Mouse (Mus musculus): Measurements from ENCODE around the gene Letmd1. TPM values are rescaled to one million over a fixed set of nuclear protein-coding genes. Genes with fewer than 3 reads are reported as not detected.

Letmd1 gene
- polyA plus RNA-seq, 2 experiments, result 27.9 to 62.4 TPM

GRCm38 (mm10) chr15:100429959-100430565, 38.8 kb upstream of the Letmd1 start:
- 74% methylated on average over 11 of the region's 11 CpGs for WGBS
- ATAC-seq (ENCODE audit: low FRiP score, low read depth), result no peak
- no peaks in the 10 kb centered on the region for H3K9me3 ChIP-seq (ENCODE audit: control insufficient read depth, low read length)
- H3K9ac ChIP-seq (ENCODE audit: low read depth, low read length, severe bottlenecking), result no peak overlapping the region
- no peak overlapping the region for H3K4me3 ChIP-seq (replicated peaks; ENCODE audit: low read length)
- TF ChIP-seq POLR2A (IDR thresholded peaks at IDR 0.05; ENCODE audit: borderline replicate concordance, extremely low read depth, insufficient read depth, insufficient read length), result no peak
- no peaks in the 10 kb centered on the region for H3K27me3 ChIP-seq (ENCODE audit: control insufficient read depth, insufficient read depth, low read length)
- H3K4me1 ChIP-seq (ENCODE audit: control insufficient read depth, insufficient read depth, low read length), result no peaks in the 10 kb centered on the region
- no peak overlapping the region for H3K27ac ChIP-seq (replicated peaks; ENCODE audit: low read depth, low read length)
- no peaks in the 10 kb centered on the region for H3K36me3 ChIP-seq (ENCODE audit: control insufficient read depth, insufficient read depth, low read length)
- DNase-seq (ENCODE audit: low spot score), result no peak
- H3K4me2 ChIP-seq (replicated peaks; ENCODE audit: low read depth, low read length, severe bottlenecking), result no peak overlapping the region

GRCm38 (mm10) chr15:100433234-100433633, 35.6 kb upstream of the Letmd1 start:
- Histone ChIP-seq H3K9ac (ENCODE audit: low read depth, low read length, severe bottlenecking) (no peak overlapping the region), H3K4me1 (ENCODE audit: control insufficient read depth, insufficient read depth, low read length) (no peaks in the 10 kb centered on the region), H3K36me3 (ENCODE audit: control insufficient read depth, insufficient read depth, low read length) (no peaks in the 10 kb centered on the region), H3K4me2 (replicated peaks; ENCODE audit: low read depth, low read length, severe bottlenecking) (no peak overlapping the region), H3K9me3 (ENCODE audit: control insufficient read depth, low read length) (no peaks in the 10 kb centered on the region), H3K27me3 (ENCODE audit: control insufficient read depth, insufficient read depth, low read length) (no peaks in the 10 kb centered on the region), H3K27ac (replicated peaks; ENCODE audit: low read depth, low read length) (no peak overlapping the region), H3K4me3 (replicated peaks; ENCODE audit: low read length) (no peak overlapping the region)
- ATAC-seq (ENCODE audit: low FRiP score, low read depth) (no peak), DNase-seq (ENCODE audit: low spot score) (no peak)
- 58% methylated on average over 4 of the region's 4 CpGs for WGBS
- no peak for TF ChIP-seq POLR2A (IDR thresholded peaks at IDR 0.05; ENCODE audit: borderline replicate concordance, extremely low read depth, insufficient read depth, insufficient read length)

GRCm38 (mm10) chr15:100436112-100436511, 32.7 kb upstream of the Letmd1 start:
- no peaks in the 10 kb centered on the region for H3K36me3 ChIP-seq (ENCODE audit: control insufficient read depth, insufficient read depth, low read length)
- no peak overlapping the region for H3K27ac ChIP-seq (replicated peaks; ENCODE audit: low read depth, low read length)
- no peaks in the 10 kb centered on the region for H3K27me3 ChIP-seq (ENCODE audit: control insufficient read depth, insufficient read depth, low read length)
- no peaks in the 10 kb centered on the region for H3K9me3 ChIP-seq (ENCODE audit: control insufficient read depth, low read length)
- ATAC-seq (ENCODE audit: low FRiP score, low read depth) (no peak), DNase-seq (ENCODE audit: low spot score) (no peak)
- no peak for TF ChIP-seq POLR2A (IDR thresholded peaks at IDR 0.05; ENCODE audit: borderline replicate concordance, extremely low read depth, insufficient read depth, insufficient read length)
- WGBS, result 81% methylated on average over 4 of the region's 4 CpGs
- H3K4me2 ChIP-seq (replicated peaks; ENCODE audit: low read depth, low read length, severe bottlenecking), result no peak overlapping the region
- no peaks in the 10 kb centered on the region for H3K4me1 ChIP-seq (ENCODE audit: control insufficient read depth, insufficient read depth, low read length)
- no peak overlapping the region for H3K9ac ChIP-seq (ENCODE audit: low read depth, low read length, severe bottlenecking)
- no peak overlapping the region for H3K4me3 ChIP-seq (replicated peaks; ENCODE audit: low read length)

- H3K4me3 ChIP-seq (replicated peaks; ENCODE audit: low read length), result no peak overlapping the region
- no peak overlapping the region for H3K9ac ChIP-seq (ENCODE audit: low read depth, low read length, severe bottlenecking)
- ATAC-seq (ENCODE audit: low FRiP score, low read depth) (no peak), DNase-seq (ENCODE audit: low spot score) (no peak)
- no peaks in the 10 kb centered on the region for H3K4me1 ChIP-seq (ENCODE audit: control insufficient read depth, insufficient read depth, low read length)
- H3K27ac ChIP-seq (replicated peaks; ENCODE audit: low read depth, low read length), result no peak overlapping the region
- no peaks in the 10 kb centered on the region for H3K27me3 ChIP-seq (ENCODE audit: control insufficient read depth, insufficient read depth, low read length)
- no peak overlapping the region for H3K4me2 ChIP-seq (replicated peaks; ENCODE audit: low read depth, low read length, severe bottlenecking)
- no peak for TF ChIP-seq POLR2A (IDR thresholded peaks at IDR 0.05; ENCODE audit: borderline replicate concordance, extremely low read depth, insufficient read depth, insufficient read length)
- WGBS, result 67% methylated on average over 10 of the region's 10 CpGs
- no peaks in the 10 kb centered on the region for H3K9me3 ChIP-seq (ENCODE audit: control insufficient read depth, low read length)
- no peaks in the 10 kb centered on the region for H3K36me3 ChIP-seq (ENCODE audit: control insufficient read depth, insufficient read depth, low read length)
Measured at GRCm38 (mm10) chr15:100436518-100436917, 32.3 kb upstream of the Letmd1 start.

GRCm38 (mm10) chr15:100443126-100443922, 25.5 kb upstream of the Letmd1 start:
- no peaks in the 10 kb centered on the region for H3K9me3 ChIP-seq (ENCODE audit: control insufficient read depth, low read length)
- H3K4me2 ChIP-seq (replicated peaks; ENCODE audit: low read depth, low read length, severe bottlenecking), result peak overlapping the region; percentile 74
- no peaks in the 10 kb centered on the region for H3K27me3 ChIP-seq (ENCODE audit: control insufficient read depth, insufficient read depth, low read length)
- H3K4me1 ChIP-seq (ENCODE audit: control insufficient read depth, insufficient read depth, low read length), result 0 out of 2 replicates have a peak, but pooled peaks cover 6% of the 10 kb centered on the region
- H3K4me3 ChIP-seq (replicated peaks; ENCODE audit: low read length), result peak overlapping the region; percentile 34
- TF ChIP-seq POLR2A (IDR thresholded peaks at IDR 0.05; ENCODE audit: borderline replicate concordance, extremely low read depth, insufficient read depth, insufficient read length), result no peak
- ATAC-seq (ENCODE audit: low FRiP score, low read depth) (peak; percentile 97), DNase-seq (ENCODE audit: low spot score) (peak; percentile 90)
- WGBS, result 4% methylated on average over 20 of the region's 31 CpGs
- peak overlapping the region; percentile 86 for H3K27ac ChIP-seq (replicated peaks; ENCODE audit: low read depth, low read length)
- peak overlapping the region; percentile 46 for H3K9ac ChIP-seq (ENCODE audit: low read depth, low read length, severe bottlenecking)
- H3K36me3 ChIP-seq (ENCODE audit: control insufficient read depth, insufficient read depth, low read length), result no peaks in the 10 kb centered on the region

All from limb, embryonic 14.5 days (tissue).